Mouse (Mus musculus): Measurements from ENCODE around the gene Hspa13. TPM values are rescaled to one million over a fixed set of nuclear protein-coding genes. Genes with fewer than 3 reads are reported as not detected.

Hspa13 gene
- 22.2 and 30.3 TPM in 2 replicates for polyA plus RNA-seq (2016; fragmentation: Nextera tagmentation; extraction: Ambion mirVana)

DNA sequence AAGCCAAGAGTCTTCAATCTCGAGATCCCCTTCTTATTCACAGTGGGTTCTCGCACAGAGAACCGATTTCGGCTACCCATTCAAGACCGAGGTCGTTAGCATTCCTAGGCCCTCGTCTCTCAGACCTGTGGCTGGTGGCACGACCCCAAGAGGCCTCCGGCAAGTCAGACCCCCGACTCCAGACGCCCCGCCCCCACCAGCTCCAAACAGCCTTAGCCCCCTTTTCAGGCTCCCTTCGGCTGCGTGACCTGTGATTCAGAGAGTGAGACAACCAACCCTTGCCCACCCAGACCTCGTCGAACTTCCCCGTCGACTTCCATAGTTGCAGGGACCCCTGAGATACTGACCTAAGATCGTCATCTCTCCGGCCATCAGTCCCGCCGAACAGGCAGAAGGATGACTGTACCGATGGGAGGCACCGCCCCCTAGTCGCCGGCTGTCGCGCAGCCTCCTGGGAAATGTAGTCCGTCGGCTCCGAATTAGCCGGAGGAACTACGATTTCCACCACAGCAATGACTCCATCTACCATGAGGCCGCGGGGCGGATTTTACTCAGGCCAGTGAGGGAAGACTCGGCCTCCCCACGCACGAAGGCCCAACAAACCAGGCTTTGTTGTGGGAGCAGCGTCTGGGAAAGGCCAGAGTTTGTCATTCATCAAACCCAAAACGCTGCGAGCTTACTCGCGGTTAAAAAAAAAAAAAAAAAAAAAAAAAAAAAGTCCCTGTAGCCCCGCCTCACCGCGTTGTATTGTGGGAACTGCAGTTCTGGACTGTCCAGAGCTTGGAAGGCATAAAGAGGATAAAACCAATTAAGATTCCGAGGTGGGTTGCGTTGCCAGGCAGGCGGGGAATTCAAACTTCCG lies at the start of gene Hspa13:
Hspa13 (minus strand) TSS at position 717 of the 862 bp plus-strand sequence.
- Histone ChIP-seq H3K27me3 (ENCODE audit: low read depth, poor library complexity, severe bottlenecking) (no peaks in the 10 kb centered on the region), H3K27ac (peak within 1 kb of the TSS; percentile 83), H3K4me3 (peak within 1 kb of the TSS; percentile 65), H3K36me3 (peaks cover 33% of the 10 kb centered on the region), H3K4me1 (peaks cover 7% of the 10 kb centered on the region; the same call in 1 of the 2 replicates), H3K9me3 (replicated peaks) (no peaks in the 10 kb centered on the region)
- under 1% methylated on average over 51 of the region's 51 CpGs for WGBS
- peak; percentile 93 for DNase-seq (ENCODE audit: low spot score)

DNA sequence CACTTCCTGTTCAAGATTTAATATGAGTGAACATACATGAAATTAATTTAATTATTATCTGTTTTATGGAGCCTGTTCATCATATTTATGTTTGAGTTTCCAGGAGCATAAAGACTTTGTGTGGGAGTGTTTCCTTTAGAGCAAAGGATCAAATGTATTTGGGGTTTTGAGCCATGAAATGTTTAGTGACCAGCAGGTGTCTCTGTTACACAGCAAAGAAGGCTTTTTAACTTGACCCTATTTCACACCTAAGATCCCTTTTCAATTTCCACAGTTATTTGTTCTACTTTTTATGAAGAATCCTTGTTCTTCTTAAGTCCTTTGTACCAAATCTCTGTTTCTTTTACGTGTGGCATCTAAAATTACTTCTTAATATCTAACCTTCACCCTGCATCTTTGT lies 12.4 kb upstream of the Hspa13 start:
- no peak for DNase-seq (ENCODE audit: low spot score)
- 48% methylated on average over 1 of the region's 1 CpGs for WGBS

DNA sequence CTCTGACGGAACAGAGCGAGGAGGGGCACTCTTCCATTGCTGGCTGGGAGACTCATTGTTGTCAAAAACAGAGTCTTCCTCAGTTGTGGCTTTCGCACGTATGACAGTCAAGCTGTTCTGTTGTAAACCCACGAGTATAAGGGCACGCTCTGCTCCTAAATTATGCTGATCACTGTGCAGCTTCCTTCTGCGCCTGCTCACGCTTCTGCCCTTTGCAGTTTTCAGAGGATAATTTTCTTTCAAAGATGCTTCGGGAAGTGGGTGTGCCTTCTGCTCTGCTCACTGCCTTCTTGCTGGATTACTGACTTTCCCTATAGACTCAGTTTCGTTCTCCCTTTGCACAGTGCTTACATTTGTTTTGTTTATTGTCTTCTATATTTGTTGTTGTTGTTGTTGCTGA lies 6.3 kb upstream of the Hspa13 start:
- Histone ChIP-seq H3K27me3 (ENCODE audit: low read depth, poor library complexity, severe bottlenecking) (no peaks in the 10 kb centered on the region), H3K36me3 (no peaks in the 10 kb centered on the region), H3K4me1 (no peaks in the 10 kb centered on the region), H3K27ac (no peak overlapping the region), H3K4me3 (no peak overlapping the region), H3K9me3 (replicated peaks) (no peaks in the 10 kb centered on the region)
- WGBS, result 91% methylated on average over 10 of the region's 10 CpGs
- no peak for DNase-seq (ENCODE audit: low spot score)

More for the DNA sequence above, 12.4 kb upstream of the Hspa13 start:
- Histone ChIP-seq H3K27me3 (ENCODE audit: low read depth, poor library complexity, severe bottlenecking) (no peaks in the 10 kb centered on the region), H3K36me3 (no peaks in the 10 kb centered on the region), H3K4me3 (no peak overlapping the region), H3K4me1 (no peaks in the 10 kb centered on the region), H3K27ac (no peak overlapping the region), H3K9me3 (replicated peaks) (no peaks in the 10 kb centered on the region)

DNA sequence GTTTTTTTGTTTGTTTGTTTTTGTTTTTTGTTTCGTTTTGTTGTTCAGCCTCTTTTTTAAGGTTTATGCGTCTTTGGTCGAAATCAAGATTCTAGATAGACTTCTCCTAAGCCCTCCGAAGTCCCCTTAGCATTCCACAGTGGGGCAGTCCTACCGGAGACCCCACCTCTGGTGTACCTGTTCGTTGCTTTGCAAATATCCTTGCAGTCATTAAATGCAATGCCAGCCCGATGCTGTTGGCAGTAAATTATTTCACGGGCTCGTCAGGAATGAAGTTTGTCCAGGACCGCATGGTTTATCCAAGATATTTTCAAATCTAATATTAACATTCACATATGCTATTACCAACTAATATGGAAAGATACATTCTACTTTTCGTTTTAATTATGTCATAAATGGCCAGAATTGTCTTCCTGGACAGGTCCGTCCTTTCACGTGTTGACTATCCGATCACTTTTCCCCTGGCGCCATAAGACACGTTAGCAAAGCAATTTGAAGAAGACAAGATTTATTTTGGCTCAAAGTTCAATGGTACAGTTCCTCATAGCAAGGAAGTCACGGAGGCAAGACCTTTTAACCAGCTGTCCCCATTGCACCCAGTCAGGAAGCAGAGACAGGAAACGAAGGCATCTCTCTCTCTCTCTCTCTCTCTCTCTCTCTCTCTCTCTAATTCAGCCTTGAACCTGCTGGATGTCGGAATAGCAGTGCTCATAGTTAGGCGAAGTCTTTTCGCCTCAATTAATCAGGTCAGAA lies 522 bp upstream of the Hspa13 start:
- WGBS, result 23% methylated on average over 21 of the region's 21 CpGs
- Histone ChIP-seq H3K9me3 (replicated peaks) (no peaks in the 10 kb centered on the region), H3K27me3 (ENCODE audit: low read depth, poor library complexity, severe bottlenecking) (no peaks in the 10 kb centered on the region), H3K4me1 (peaks cover 7% of the 10 kb centered on the region; the same call in 1 of the 2 replicates), H3K4me3 (peak overlapping the region; percentile 65), H3K36me3 (peaks cover 25% of the 10 kb centered on the region), H3K27ac (peak overlapping the region; percentile 83)
- DNase-seq (ENCODE audit: low spot score), result no peak

- no peaks in the 10 kb centered on the region for H3K4me1 ChIP-seq
Measured at GRCm38 (mm10) chr16:75752876-75753275, 14.0 kb downstream of the Hspa13 start.

GRCm38 (mm10) chr16:75750103-75750502 lies 16.8 kb downstream of the Hspa13 start:
- H3K4me1 ChIP-seq, result no peaks in the 10 kb centered on the region
- H3K27ac ChIP-seq, result no peak overlapping the region
- peaks cover 9% of the 10 kb centered on the region for H3K36me3 ChIP-seq
- no peak overlapping the region for H3K4me3 ChIP-seq
- no peaks in the 10 kb centered on the region for H3K9me3 ChIP-seq (replicated peaks)
- no peaks in the 10 kb centered on the region for H3K27me3 ChIP-seq (ENCODE audit: low read depth, poor library complexity, severe bottlenecking)
- WGBS, result 61% methylated on average over 5 of the region's 5 CpGs
- DNase-seq (ENCODE audit: low spot score), result no peak

More at GRCm38 (mm10) chr16:75752876-75753275, 14.0 kb downstream of the Hspa13 start:
- DNase-seq (ENCODE audit: low spot score), result no peak
- H3K4me3 ChIP-seq, result no peak overlapping the region
- H3K36me3 ChIP-seq, result peaks cover 35% of the 10 kb centered on the region
- H3K27ac ChIP-seq, result no peak overlapping the region
- H3K27me3 ChIP-seq (ENCODE audit: low read depth, poor library complexity, severe bottlenecking), result no peaks in the 10 kb centered on the region
- no peaks in the 10 kb centered on the region for H3K9me3 ChIP-seq (replicated peaks)
- WGBS, result 84% methylated on average over 1 of the region's 1 CpGs

- Histone ChIP-seq H3K27ac (no peak overlapping the region), H3K27me3 (ENCODE audit: low read depth, poor library complexity, severe bottlenecking) (no peaks in the 10 kb centered on the region), H3K4me1 (no peaks in the 10 kb centered on the region), H3K9me3 (replicated peaks) (no peaks in the 10 kb centered on the region), H3K4me3 (no peak overlapping the region), H3K36me3 (no peaks in the 10 kb centered on the region)
- 94% methylated on average over 1 of the region's 1 CpGs for WGBS
- no peak for DNase-seq (ENCODE audit: low spot score)
Measured at GRCm38 (mm10) chr16:75748926-75749325, 18.0 kb downstream of the Hspa13 start.

GRCm38 (mm10) chr16:75744014-75744413 lies 22.9 kb downstream of the Hspa13 start:
- Histone ChIP-seq H3K4me1 (no peaks in the 10 kb centered on the region), H3K36me3 (no peaks in the 10 kb centered on the region), H3K27me3 (ENCODE audit: low read depth, poor library complexity, severe bottlenecking) (no peaks in the 10 kb centered on the region), H3K27ac (no peak overlapping the region), H3K9me3 (replicated peaks) (no peaks in the 10 kb centered on the region), H3K4me3 (no peak overlapping the region)
- no peak for DNase-seq (ENCODE audit: low spot score)
- WGBS, result 73% methylated on average over 3 of the region's 3 CpGs

GRCm38 (mm10) chr16:75717405-75718173 lies 49.3 kb downstream of the Hspa13 start:
- no peak for DNase-seq (ENCODE audit: low spot score)
- 70% methylated on average over 2 of the region's 2 CpGs for whole genome bisulfite sequencing

GRCm38 (mm10) chr16:75696176-75696575 lies 70.7 kb downstream of the Hspa13 start:
- WGBS, result 14% methylated on average over 2 of the region's 2 CpGs
- peak; percentile 39 for DNase-seq (ENCODE audit: low spot score)
- no peaks in the 10 kb centered on the region for H3K36me3 ChIP-seq
- no peaks in the 10 kb centered on the region for H3K9me3 ChIP-seq (replicated peaks)
- no peaks in the 10 kb centered on the region for H3K4me1 ChIP-seq
- H3K4me3 ChIP-seq, result no peak overlapping the region
- H3K27ac ChIP-seq, result no peak overlapping the region
- H3K27me3 ChIP-seq (ENCODE audit: low read depth, poor library complexity, severe bottlenecking), result no peaks in the 10 kb centered on the region

More at GRCm38 (mm10) chr16:75717405-75718173, 49.3 kb downstream of the Hspa13 start:
- Histone ChIP-seq H3K27ac (no peak overlapping the region), H3K27me3 (ENCODE audit: low read depth, poor library complexity, severe bottlenecking) (no peaks in the 10 kb centered on the region), H3K9me3 (replicated peaks) (no peaks in the 10 kb centered on the region), H3K4me3 (no peak overlapping the region), H3K4me1 (no peaks in the 10 kb centered on the region), H3K36me3 (no peaks in the 10 kb centered on the region)

All from limb, embryonic 10.5 days (tissue).